ENCODE assay signal across 8 mouse cellular contexts in genomic region chr2:28304712-28305111, GRCm38 (mm10).
DNase-seq lines count a peak whose midpoint lies in the region; ATAC-seq and TF ChIP-seq lines count a peak whose summit lies in the region.
"Had no signal": no experiment of that assay in that cellular context is flagged by ENCODE, and none has a peak within 500 bp of the region (broad histone marks: within the 10 kb centered on the region; RNA-seq: fewer than 3 reads in every experiment).

No protein-coding gene starts in this region.

- TF ChIP-seq CTCF in intestine, postnatal 0 days (IDR thresholded peaks at IDR 0.05; ENCODE audit: low read depth) = peak; percentile 89

- H3K9ac ChIP-seq in midbrain, embryonic 15.5 days = no peak overlapping the region
- H3K9ac ChIP-seq in intestine, postnatal 0 days (ENCODE audit: low read depth, low read length) = no peak overlapping the region
- H3K9ac ChIP-seq: hindbrain, embryonic 15.5 days had no signal

- H3K4me3 ChIP-seq in midbrain, embryonic 10.5 days = no peak overlapping the region
- H3K4me3 ChIP-seq in midbrain, embryonic 15.5 days = no peak overlapping the region
- no peak overlapping the region for H3K4me3 ChIP-seq in intestine, postnatal 0 days (ENCODE audit: low read depth, low read length)
- H3K4me3 ChIP-seq: hindbrain, embryonic 15.5 days had no signal

- no peaks in the 10 kb centered on the region for H3K4me1 ChIP-seq in midbrain, embryonic 10.5 days
- H3K4me1 ChIP-seq in midbrain, embryonic 15.5 days = no peaks in the 10 kb centered on the region
- H3K4me1 ChIP-seq in intestine, postnatal 0 days (replicated peaks; ENCODE audit: control insufficient read depth, insufficient read depth, low read length) = no peaks in the 10 kb centered on the region
- H3K4me1 ChIP-seq: hindbrain, embryonic 15.5 days had no signal

- DNase-seq in midbrain, embryonic 10.5 days (ENCODE audit: low spot score) = peak; percentile 58
- peak; percentile 62 for DNase-seq in ZHBTc4 (ENCODE audit: low read depth, low spot score)
- DNase-seq in embryo, embryonic 10 days (ENCODE audit: low spot score) = peak; percentile 65
- peak; percentile 71 for DNase-seq in lung, postnatal 10 days
- peak; percentile 21 to 39 for DNase-seq in spleen, adult 18-20 months

- H3K27ac ChIP-seq in midbrain, embryonic 10.5 days (replicated peaks) = no peak overlapping the region
- H3K27ac ChIP-seq in midbrain, embryonic 15.5 days = no peak overlapping the region
- H3K27ac ChIP-seq in intestine, postnatal 0 days (ENCODE audit: low read depth, low read length) = no peak overlapping the region
- H3K27ac ChIP-seq: hindbrain, embryonic 15.5 days had no signal

- WGBS in midbrain, embryonic 10.5 days = 4% methylated on average over 3 of the region's 3 CpGs
- WGBS in midbrain, embryonic 15.5 days = 6% methylated on average over 3 of the region's 3 CpGs
- WGBS in intestine, postnatal 0 days = 16% methylated on average over 3 of the region's 3 CpGs

- no peaks in the 10 kb centered on the region for H3K9me3 ChIP-seq in midbrain, embryonic 10.5 days (replicated peaks)
- no peaks in the 10 kb centered on the region for H3K9me3 ChIP-seq in midbrain, embryonic 15.5 days
- no peaks in the 10 kb centered on the region for H3K9me3 ChIP-seq in intestine, postnatal 0 days (ENCODE audit: control insufficient read depth)
- H3K9me3 ChIP-seq: hindbrain, embryonic 15.5 days had no signal

- no peaks in the 10 kb centered on the region for H3K36me3 ChIP-seq in midbrain, embryonic 10.5 days
- H3K36me3 ChIP-seq in midbrain, embryonic 15.5 days (replicated peaks) = no peaks in the 10 kb centered on the region
- H3K36me3 ChIP-seq in intestine, postnatal 0 days (ENCODE audit: control insufficient read depth, insufficient read depth) = no peaks in the 10 kb centered on the region
- H3K36me3 ChIP-seq: hindbrain, embryonic 15.5 days had no signal

- no peak for ATAC-seq in midbrain, embryonic 15.5 days (replicated peaks)
- ATAC-seq in intestine, postnatal 0 days = peak; percentile 36; the same call in 1 of the 2 replicates

- H3K4me2 ChIP-seq in midbrain, embryonic 15.5 days = no peak overlapping the region
- H3K4me2 ChIP-seq in intestine, postnatal 0 days (replicated peaks; ENCODE audit: low read depth) = no peak overlapping the region
- H3K4me2 ChIP-seq: hindbrain, embryonic 15.5 days had no signal

- H3K27me3 ChIP-seq in midbrain, embryonic 10.5 days (ENCODE audit: low read depth, poor library complexity, severe bottlenecking) = no peaks in the 10 kb centered on the region
- no peaks in the 10 kb centered on the region for H3K27me3 ChIP-seq in midbrain, embryonic 15.5 days (replicated peaks)
- H3K27me3 ChIP-seq in intestine, postnatal 0 days (replicated peaks; ENCODE audit: control insufficient read depth, insufficient read depth, low read length) = no peaks in the 10 kb centered on the region
- H3K27me3 ChIP-seq: hindbrain, embryonic 15.5 days had no signal
